Mouse (Mus musculus) C2C12 (cell line): ENCODE results near the gene Gpc6.

ENCODE experiments used
- CTCF ChIP-seq: IDR thresholded peaks from one replicate; pipeline ENCODE4 v1.5.1; 2011; ENCODE audit not compliant: control insufficient read depth, insufficient read depth, insufficient read length
- FOSL1 ChIP-seq: IDR thresholded peaks from one replicate; pipeline ENCODE4 v1.8.0; 2011; ENCODE audit warnings: mild to moderate bottlenecking, low read length; ENCODE audit not compliant: poor library complexity, insufficient read depth, severe bottlenecking
- MYOG ChIP-seq: IDR thresholded peaks from one replicate; pipeline ENCODE4 v1.6.1; 2011; ENCODE audit not compliant: control insufficient read depth, insufficient read length; ENCODE audit errors: extremely low read depth

GRCm38 (mm10) chr14:117034146-117034545 is 109.0 kb downstream of the Gpc6 start:
- TF ChIP-seq MYOG (no peak), CTCF (no peak), FOSL1 (no peak)
